Mouse (Mus musculus) gastrocnemius, postnatal 10 days (tissue): Measurements from ENCODE around the gene Peli2. TPM values are rescaled to one million over a fixed set of nuclear protein-coding genes. Genes with fewer than 3 reads are reported as not detected.

Experiments used
- DNase-seq: peaks from one replicate; pipeline ENCODE4 v3.0.0; 2021; ENCODE audit warnings: mixed read lengths
- total RNA-seq, 2 experiments: library from RNA; stranded (reverse); gene quantifications; 2 replicates each; pipeline ENCODE4 v1.2.3; 2021

The Peli2 gene
- total RNA-seq, 2 experiments from 2014 or later, result 15.9 to 18.3 TPM

GRCm38 (mm10) chr14:48191925-48192324, 71.3 kb downstream of the Peli2 start:
- DNase-seq, result no peak

DNA sequence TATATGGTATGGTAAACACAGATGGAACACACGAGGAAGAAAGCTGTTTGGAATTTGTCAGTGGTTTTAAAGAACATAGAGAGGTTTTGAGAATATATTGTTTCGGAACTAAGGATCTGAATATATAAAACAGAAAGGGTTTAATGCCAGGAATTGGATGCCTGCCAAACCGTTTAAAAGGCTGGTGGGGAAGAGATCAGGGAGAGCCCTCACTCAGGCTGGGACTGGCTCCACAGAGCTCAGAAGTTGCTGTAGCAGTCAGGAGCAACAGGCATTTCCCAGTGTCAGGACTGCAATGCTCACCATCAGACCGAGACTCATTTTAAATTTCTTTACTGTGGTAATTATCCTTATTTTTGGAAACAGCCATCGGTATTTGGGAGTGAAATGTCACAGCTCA, 76.2 kb downstream of the Peli2 start:
- no peak for DNase-seq

GRCm38 (mm10) chr14:48197287-48197686, 76.7 kb downstream of the Peli2 start:
- no peak for DNase-seq

GRCm38 (mm10) chr14:48198190-48198954, 77.7 kb downstream of the Peli2 start:
- DNase-seq, result no peak

GRCm38 (mm10) chr14:48198957-48199356, 78.3 kb downstream of the Peli2 start:
- DNase-seq, result no peak

DNA sequence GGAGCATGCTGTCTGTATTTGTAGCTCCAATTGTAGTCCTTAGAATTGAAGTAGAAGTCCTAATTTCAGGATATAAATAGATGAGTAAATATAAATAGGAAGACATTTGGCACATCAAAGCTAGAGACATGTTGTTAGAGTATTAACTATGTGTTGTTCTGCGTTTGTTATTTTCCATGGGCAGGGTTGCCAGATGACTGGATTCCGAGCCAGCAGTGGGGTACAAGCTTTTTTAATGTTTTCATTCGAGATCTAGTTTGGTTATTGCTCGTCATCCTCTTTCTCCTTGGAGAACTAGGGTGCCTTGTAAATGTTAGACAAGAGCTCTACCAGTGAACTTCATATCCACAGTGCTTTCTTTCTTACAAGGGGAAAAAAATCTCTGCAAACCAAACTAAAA, 78.9 kb downstream of the Peli2 start:
- DNase-seq, result no peak

- no peak for DNase-seq
These were observed 79.7 kb downstream of the Peli2 start for GRCm38 (mm10) chr14:48200291-48200690.

DNA sequence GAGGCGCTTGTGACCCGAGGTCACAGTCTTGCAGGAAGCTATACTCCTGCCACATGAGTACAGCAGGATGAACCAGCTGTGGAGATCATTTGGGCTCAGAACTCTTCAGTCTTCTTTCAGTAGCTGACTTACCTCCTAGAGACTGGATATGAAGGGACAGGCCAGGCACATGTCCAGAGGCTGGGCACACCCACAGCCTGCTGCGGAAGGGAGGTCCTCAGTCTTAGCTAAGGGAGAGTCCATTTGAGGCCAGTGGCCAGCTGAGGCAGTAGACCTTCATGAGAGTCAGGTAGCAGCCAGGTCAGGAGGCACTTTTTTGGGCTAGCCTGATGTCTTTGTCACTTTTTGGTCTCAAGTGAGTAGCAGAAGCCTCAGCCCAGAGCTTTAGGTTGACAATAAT, 80.2 kb downstream of the Peli2 start:
- no peak for DNase-seq

GRCm38 (mm10) chr14:48201403-48201802, 80.8 kb downstream of the Peli2 start:
- no peak for DNase-seq

GRCm38 (mm10) chr14:48202096-48203036, 81.7 kb downstream of the Peli2 start:
- no peak for DNase-seq

DNA sequence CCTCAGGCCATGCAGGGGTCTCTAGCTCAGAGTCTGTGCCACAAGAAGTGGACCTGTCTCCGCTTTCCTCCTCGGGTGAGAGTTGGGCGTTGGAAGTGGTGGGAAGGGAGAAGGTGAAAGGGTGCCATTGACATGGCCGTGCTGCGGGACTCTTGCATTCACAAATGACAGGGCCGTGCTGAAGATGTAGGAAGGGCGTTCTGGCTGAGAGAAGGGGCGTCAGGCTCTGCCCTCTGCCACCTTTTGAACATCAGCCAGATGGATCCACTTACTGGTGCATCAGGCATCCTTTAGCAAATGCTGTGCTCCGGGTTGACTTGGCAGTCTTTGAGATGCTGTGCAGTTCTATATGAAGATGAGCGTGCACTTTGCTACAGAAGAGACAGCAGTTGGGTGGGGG, 84.4 kb downstream of the Peli2 start:
- no peak for DNase-seq

- no peak for DNase-seq
These were observed 85.0 kb downstream of the Peli2 start for GRCm38 (mm10) chr14:48205635-48206034.

DNA sequence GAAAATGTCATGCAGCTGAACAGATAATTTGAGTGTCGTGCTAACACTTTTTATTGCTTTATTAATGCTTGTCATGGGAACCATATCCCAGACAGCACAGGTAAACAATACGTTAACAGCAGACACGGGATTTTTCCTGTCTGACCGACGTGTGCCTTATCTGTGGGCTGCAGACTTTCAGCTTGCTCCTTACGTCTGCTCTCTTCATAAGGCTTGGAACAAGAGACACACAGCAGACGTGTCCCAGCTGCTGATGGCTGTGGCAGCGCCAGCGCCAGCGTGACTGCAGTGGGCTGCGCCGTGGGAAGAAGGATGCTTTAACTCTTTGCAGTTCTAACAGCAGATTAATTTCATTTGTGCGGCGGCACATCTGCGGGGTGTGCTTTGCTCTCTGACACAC, 86.5 kb downstream of the Peli2 start:
- DNase-seq, result no peak

DNA sequence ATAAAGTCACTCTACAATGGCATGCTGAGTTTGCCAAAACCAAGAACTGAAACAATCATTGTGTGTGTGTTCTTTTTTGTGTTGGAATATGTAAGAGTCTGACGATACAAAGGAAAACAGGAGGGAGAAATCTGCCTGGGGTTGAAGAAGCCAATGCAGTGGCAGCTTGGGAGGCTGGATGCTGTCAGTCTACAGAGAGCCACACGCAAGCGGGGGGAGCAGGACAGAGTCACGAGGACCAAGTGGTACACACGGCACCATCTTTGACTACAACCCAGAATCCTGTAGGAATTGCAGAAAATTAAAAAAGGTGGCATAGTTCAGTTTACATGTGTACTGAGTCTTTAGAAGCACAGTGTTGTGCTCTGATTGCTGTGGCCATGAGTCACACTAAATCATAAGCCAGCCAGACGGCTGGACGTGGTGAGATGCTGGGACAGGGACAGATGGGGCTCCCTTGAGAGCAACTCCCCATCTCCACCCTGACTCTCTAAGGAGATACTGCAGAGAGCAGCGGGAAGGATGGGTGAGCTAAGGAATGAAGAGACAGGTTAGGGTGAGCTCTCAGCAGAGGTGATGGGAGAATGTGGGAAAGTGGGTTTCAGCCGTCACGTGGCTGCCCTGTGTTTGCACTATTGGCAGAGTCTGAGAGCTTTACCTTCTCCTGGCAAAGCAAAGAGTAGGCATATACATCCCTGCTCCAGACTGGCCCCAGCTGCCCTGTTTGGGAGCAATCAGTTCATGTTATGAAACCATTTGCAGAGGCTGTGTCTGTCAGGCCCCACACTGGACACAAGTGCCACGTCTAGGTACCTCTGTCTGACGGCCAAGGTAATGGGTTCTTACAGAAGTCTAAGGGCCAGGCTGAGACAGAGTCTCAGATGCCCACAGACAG, 87.4 kb downstream of the Peli2 start:
- DNase-seq, result no peak

GRCm38 (mm10) chr14:48209436-48209835, 88.8 kb downstream of the Peli2 start:
- DNase-seq, result no peak

- no peak for DNase-seq
These were observed 89.5 kb downstream of the Peli2 start for GRCm38 (mm10) chr14:48210089-48210488.

DNA sequence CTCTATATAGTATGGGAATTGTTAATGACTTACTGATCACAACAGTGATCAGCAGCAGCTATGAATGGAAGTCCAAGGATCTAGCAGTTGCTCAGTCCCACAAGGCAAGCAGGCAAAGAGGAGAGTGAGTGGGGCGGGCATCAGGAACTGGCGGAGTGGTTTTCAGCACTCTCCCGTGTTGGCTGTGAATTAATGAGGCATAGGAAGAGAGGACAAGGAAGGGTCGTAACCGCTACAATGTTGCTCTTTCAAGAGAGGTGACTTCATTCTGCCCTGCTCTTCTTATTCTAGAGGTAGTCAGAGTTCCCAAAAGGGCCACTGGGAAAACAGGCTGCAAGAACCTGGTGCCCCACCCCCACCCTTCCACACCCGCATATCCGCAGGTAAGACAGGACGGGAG, 90.9 kb downstream of the Peli2 start:
- no peak for DNase-seq

GRCm38 (mm10) chr14:48212839-48213238, 92.2 kb downstream of the Peli2 start:
- no peak for DNase-seq

- DNase-seq, result no peak
These were observed 93.0 kb downstream of the Peli2 start for GRCm38 (mm10) chr14:48213593-48213992.

DNA sequence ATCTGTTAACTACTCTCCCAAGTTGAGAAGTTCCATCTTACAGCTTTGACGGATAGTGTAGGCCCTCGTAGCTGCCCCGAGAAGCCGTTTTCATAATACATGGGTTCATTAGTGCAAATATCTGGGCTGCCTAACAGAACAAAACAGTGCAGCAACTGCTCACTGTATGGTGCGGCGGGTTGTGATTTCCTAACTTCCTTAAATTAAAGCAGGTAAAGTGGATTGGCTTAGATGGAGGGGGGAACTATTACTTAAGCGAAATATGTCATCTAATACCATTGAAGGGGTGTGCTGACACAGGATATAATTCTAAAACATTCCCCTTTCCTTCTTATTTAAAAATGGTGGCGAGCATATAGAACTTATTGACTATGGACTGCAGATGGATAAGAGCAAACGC, 101.4 kb downstream of the Peli2 start:
- DNase-seq, result no peak

DNA sequence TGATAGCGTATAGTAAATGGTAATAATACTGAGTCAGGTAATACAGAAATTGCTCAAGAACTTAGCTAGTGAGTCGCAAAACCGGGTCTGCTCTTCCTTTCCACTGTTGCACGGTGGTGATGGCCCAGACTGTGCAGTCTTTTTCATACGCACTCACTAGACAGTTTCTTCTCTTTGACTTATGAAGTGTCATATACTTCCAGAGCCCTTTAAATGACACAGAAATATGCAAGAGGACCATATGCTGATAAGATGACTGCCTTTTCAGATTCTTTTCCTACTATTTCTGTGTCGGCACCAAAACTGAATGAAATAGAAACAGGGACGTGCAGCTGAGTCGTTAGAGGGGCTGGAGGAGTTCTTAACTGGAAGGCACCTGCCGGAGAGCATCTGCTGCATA, 102.1 kb downstream of the Peli2 start:
- DNase-seq, result no peak

GRCm38 (mm10) chr14:48224203-48224602, 103.6 kb downstream of the Peli2 start:
- DNase-seq, result no peak
